10 mouse cellular contexts compared by ENCODE assay signal in the genomic region with DNA sequence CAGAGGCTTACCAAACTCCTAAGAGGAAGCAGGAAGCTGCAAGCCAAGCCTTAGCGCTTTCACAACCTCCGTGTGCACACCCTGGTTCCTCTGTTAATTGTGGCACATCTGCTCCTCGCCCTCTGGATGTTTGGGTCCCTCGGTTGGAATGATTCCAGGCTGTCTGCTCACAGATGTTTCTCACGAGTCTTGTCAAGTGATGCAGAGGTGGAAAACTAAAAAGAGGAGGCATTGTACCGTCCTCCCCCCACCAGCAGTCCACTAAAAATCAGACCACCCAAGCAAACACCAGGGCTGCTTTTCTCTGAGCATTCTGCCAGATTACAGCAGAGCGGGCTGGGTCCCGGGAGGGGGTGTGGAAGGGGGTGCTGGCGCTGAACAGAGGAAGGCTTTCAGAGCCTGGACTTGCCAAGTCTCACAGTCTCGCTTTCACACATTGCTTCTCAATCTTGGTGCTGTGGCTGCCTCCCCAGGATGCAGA. TPM values are rescaled to one million over a fixed set of nuclear protein-coding genes. Genes with fewer than 3 reads are reported as not detected.
A peak's percentile ranks its signal among the peaks of the same experiment; 100 is the strongest.
DNase-seq lines count a peak whose midpoint lies in the region; ATAC-seq and TF ChIP-seq lines count a peak whose summit lies in the region.
"Had no signal": no experiment of that assay in that cellular context is flagged by ENCODE, and none has a peak within 500 bp of the region (broad histone marks: within the 10 kb centered on the region; RNA-seq: fewer than 3 reads in every experiment).

No protein-coding gene starts in this region.

- H3K9ac ChIP-seq in hindbrain, embryonic 13.5 days, result peak overlapping the region; percentile 24; the same call in 1 of the 2 replicates
- no peak overlapping the region for H3K9ac ChIP-seq in hindbrain, embryonic 11.5 days (ENCODE audit: low read depth, low read length)
- H3K9ac ChIP-seq in intestine, embryonic 16.5 days (ENCODE audit: low read depth, low read length), result no peak overlapping the region; the same call in 1 of the 2 replicates

- H3K36me3 ChIP-seq in hindbrain, embryonic 13.5 days, result peaks cover 30% of the 10 kb centered on the region
- H3K36me3 ChIP-seq in hindbrain, embryonic 11.5 days (ENCODE audit: control insufficient read depth, insufficient read depth, low read length), result 0 out of 2 replicates have a peak, but pooled peaks cover 4% of the 10 kb centered on the region
- H3K36me3 ChIP-seq in intestine, embryonic 16.5 days (ENCODE audit: control insufficient read depth, insufficient read depth, low read length), result 0 out of 2 replicates have a peak, but pooled peaks cover 4% of the 10 kb centered on the region

- intact Hi-C loops in left cerebral cortex, postnatal 4 days (cut with DNase I), result no loop called here

- no peak for TF ChIP-seq CTCF in olfactory bulb, adult 2 months (IDR thresholded peaks at IDR 0.05; ENCODE audit: insufficient read depth, low read depth, low read length)

- TF ChIP-seq POLR2A in olfactory bulb, adult 2 months (IDR thresholded peaks at IDR 0.05; ENCODE audit: insufficient read depth, low read depth, low read length), result no peak

- ATAC-seq in hindbrain, embryonic 13.5 days (ENCODE audit: low FRiP score), result no peak
- no peak for ATAC-seq in hindbrain, embryonic 11.5 days (ENCODE audit: low FRiP score)
- ATAC-seq in frontal cortex, adult (ENCODE audit: low TSS enrichment), result peak; percentile 62
- no peak for ATAC-seq in intestine, embryonic 16.5 days

- 53% methylated on average over 10 of the region's 10 CpGs for WGBS in hindbrain, embryonic 13.5 days
- 64% methylated on average over 10 of the region's 10 CpGs for WGBS in hindbrain, embryonic 11.5 days
- 25% methylated on average over 10 of the region's 10 CpGs for WGBS in intestine, embryonic 16.5 days
- 31% methylated on average over 10 of the region's 10 CpGs for WGBS in olfactory bulb, adult 2 months

- H3K4me1 ChIP-seq in hindbrain, embryonic 13.5 days (replicated peaks), result peaks cover 38% of the 10 kb centered on the region
- peaks cover 5% of the 10 kb centered on the region; the same call in 1 of the 2 replicates for H3K4me1 ChIP-seq in hindbrain, embryonic 11.5 days (replicated peaks; ENCODE audit: control insufficient read depth, insufficient read depth, low read length)
- peaks cover 46% of the 10 kb centered on the region for H3K4me1 ChIP-seq in intestine, embryonic 16.5 days (ENCODE audit: control insufficient read depth, insufficient read depth, low read length)
- peaks cover 22% of the 10 kb centered on the region for H3K4me1 ChIP-seq in olfactory bulb, adult 2 months (ENCODE audit: control insufficient read depth, insufficient read depth, low read length)

- DNase-seq in hindbrain, embryonic 11.5 days (ENCODE audit: low spot score), result no peak
- peak; percentile 75 for DNase-seq in left cerebral cortex, postnatal 4 days
- no peak for DNase-seq in adrenal gland, adult 18-20 months (ENCODE audit: low spot score in 2 of 2)
- DNase-seq in urinary bladder, adult 2 months (ENCODE audit: low spot score), result no peak

- no peaks in the 10 kb centered on the region for H3K27me3 ChIP-seq in hindbrain, embryonic 13.5 days
- H3K27me3 ChIP-seq in hindbrain, embryonic 11.5 days (ENCODE audit: control insufficient read depth, insufficient read depth, low read length), result no peaks in the 10 kb centered on the region
- no peaks in the 10 kb centered on the region for H3K27me3 ChIP-seq in intestine, embryonic 16.5 days (replicated peaks; ENCODE audit: control insufficient read depth, insufficient read depth, low read length)

- no peaks in the 10 kb centered on the region for H3K9me3 ChIP-seq in hindbrain, embryonic 13.5 days
- H3K9me3 ChIP-seq in hindbrain, embryonic 11.5 days (ENCODE audit: control insufficient read depth, low read length), result no peaks in the 10 kb centered on the region
- no peaks in the 10 kb centered on the region for H3K9me3 ChIP-seq in intestine, embryonic 16.5 days (ENCODE audit: control insufficient read depth, low read length)

- H3K4me3 ChIP-seq in hindbrain, embryonic 13.5 days, result no peak overlapping the region
- no peak overlapping the region for H3K4me3 ChIP-seq in hindbrain, embryonic 11.5 days (ENCODE audit: low read depth, low read length)
- H3K4me3 ChIP-seq in intestine, embryonic 16.5 days (ENCODE audit: low read length), result no peak overlapping the region
- H3K4me3 ChIP-seq in olfactory bulb, adult 2 months (ENCODE audit: insufficient read depth, low read depth, low read length), result no peak overlapping the region

- no peak overlapping the region for H3K4me2 ChIP-seq in hindbrain, embryonic 13.5 days
- no peak overlapping the region for H3K4me2 ChIP-seq in hindbrain, embryonic 11.5 days (replicated peaks; ENCODE audit: low read depth, low read length)
- H3K4me2 ChIP-seq in intestine, embryonic 16.5 days (ENCODE audit: low read depth, low read length), result no peak overlapping the region

- H3K27ac ChIP-seq in hindbrain, embryonic 13.5 days, result peak overlapping the region; percentile 60
- no peak overlapping the region for H3K27ac ChIP-seq in hindbrain, embryonic 11.5 days (ENCODE audit: low read depth, low read length)
- H3K27ac ChIP-seq in intestine, embryonic 16.5 days (ENCODE audit: low read length), result peak overlapping the region; percentile 36; the same call in 1 of the 2 replicates
- peak overlapping the region; percentile 61; the same call in 1 of the 2 replicates for H3K27ac ChIP-seq in olfactory bulb, adult 2 months (ENCODE audit: insufficient read depth, low read depth, low read length)

RNA-seq across cellular contexts. Expression of gene Scamp2, which starts 5.0 kb away (rescaled TPM):
- polyA plus RNA-seq in hindbrain, embryonic 13.5 days (2015; fragmentation: Nextera tagmentation; extraction: Ambion mirVana), result 56.9 and 58.8 TPM in 2 replicates
- 57.6 and 57.8 TPM in 2 replicates for polyA plus RNA-seq in hindbrain, embryonic 11.5 days (2014; fragmentation: Nextera tagmentation; extraction: Ambion mirVana)
- polyA plus RNA-seq in intestine, embryonic 16.5 days (2015; fragmentation: Nextera tagmentation; extraction: Ambion mirVana), result 95.7 and 97.2 TPM in 2 replicates
- 10 to 100 TPM; 29.7 to 31.0 TPM for total RNA-seq in left cerebral cortex, postnatal 4 days (2021)
- not detected in 2 replicates for polyA plus RNA-seq in olfactory bulb, adult 2 months (2012; ENCODE audit: insufficient read depth, insufficient read length, low replicate concordance, missing spikeins)
- 10 to 100 TPM; 51.3 to 61.9 TPM for total RNA-seq in adrenal gland, adult 18-20 months (2021)
- polyA plus RNA-seq in urinary bladder, adult 2 months (2012; rRNA removed), result 60.9 and 62.9 TPM in 2 replicates

RNA-seq across cellular contexts. Expression of gene Mpi, which starts 13.2 kb away (rescaled TPM):
- 67.9 and 75.2 TPM in 2 replicates for polyA plus RNA-seq in hindbrain, embryonic 13.5 days (2015; fragmentation: Nextera tagmentation; extraction: Ambion mirVana)
- polyA plus RNA-seq in hindbrain, embryonic 11.5 days (2014; fragmentation: Nextera tagmentation; extraction: Ambion mirVana), result 50.0 and 52.7 TPM in 2 replicates
- polyA plus RNA-seq in intestine, embryonic 16.5 days (2015; fragmentation: Nextera tagmentation; extraction: Ambion mirVana), result 58.4 and 59.4 TPM in 2 replicates
- 10 to 100 TPM; 60.3 to 62.1 TPM for total RNA-seq in left cerebral cortex, postnatal 4 days (2021)
- not detected in 2 replicates for polyA plus RNA-seq in olfactory bulb, adult 2 months (2012; ENCODE audit: insufficient read depth, insufficient read length, low replicate concordance, missing spikeins)
- total RNA-seq in adrenal gland, adult 18-20 months (2021), result 10 to 100 TPM; 34.7 to 36.8 TPM
- 21.3 and 22.5 TPM in 2 replicates for polyA plus RNA-seq in urinary bladder, adult 2 months (2012; rRNA removed)

RNA-seq across cellular contexts. Expression of gene Ulk3, which starts 23.5 kb away (rescaled TPM):
- 28.6 and 30.5 TPM in 2 replicates for polyA plus RNA-seq in hindbrain, embryonic 13.5 days (2015; fragmentation: Nextera tagmentation; extraction: Ambion mirVana)
- 5.2 and 8.6 TPM in 2 replicates for polyA plus RNA-seq in hindbrain, embryonic 11.5 days (2014; fragmentation: Nextera tagmentation; extraction: Ambion mirVana)
- polyA plus RNA-seq in intestine, embryonic 16.5 days (2015; fragmentation: Nextera tagmentation; extraction: Ambion mirVana), result 18.0 and 19.0 TPM in 2 replicates
- total RNA-seq in left cerebral cortex, postnatal 4 days (2021), result 10 to 100 TPM; 35.2 to 38.9 TPM
- polyA plus RNA-seq in olfactory bulb, adult 2 months (2012; ENCODE audit: insufficient read depth, insufficient read length, low replicate concordance, missing spikeins), result not detected in 2 replicates
- total RNA-seq in adrenal gland, adult 18-20 months (2021), result 10 to 100 TPM; 12.3 to 13.6 TPM
- 32.4 and 38.8 TPM in 2 replicates for polyA plus RNA-seq in urinary bladder, adult 2 months (2012; rRNA removed)

RNA-seq across cellular contexts. Expression of gene Fam219b, which starts 28.5 kb away (rescaled TPM):
- polyA plus RNA-seq in hindbrain, embryonic 13.5 days (2015; fragmentation: Nextera tagmentation; extraction: Ambion mirVana), result 21.6 and 22.4 TPM in 2 replicates
- 14.9 and 17.7 TPM in 2 replicates for polyA plus RNA-seq in hindbrain, embryonic 11.5 days (2014; fragmentation: Nextera tagmentation; extraction: Ambion mirVana)
- 13.6 and 13.7 TPM in 2 replicates for polyA plus RNA-seq in intestine, embryonic 16.5 days (2015; fragmentation: Nextera tagmentation; extraction: Ambion mirVana)
- 10 to 100 TPM; 25.2 to 26.0 TPM for total RNA-seq in left cerebral cortex, postnatal 4 days (2021)
- polyA plus RNA-seq in olfactory bulb, adult 2 months (2012; ENCODE audit: insufficient read depth, insufficient read length, low replicate concordance, missing spikeins), result not detected in 2 replicates
- 10 to 100 TPM; 21.4 to 26.4 TPM for total RNA-seq in adrenal gland, adult 18-20 months (2021)
- 14.9 and 17.5 TPM in 2 replicates for polyA plus RNA-seq in urinary bladder, adult 2 months (2012; rRNA removed)

RNA-seq across cellular contexts. Expression of gene Cplx3, which starts 40.3 kb away (rescaled TPM):
- 0.21 and 0.48 TPM in 2 replicates for polyA plus RNA-seq in hindbrain, embryonic 13.5 days (2015; fragmentation: Nextera tagmentation; extraction: Ambion mirVana)
- polyA plus RNA-seq in hindbrain, embryonic 11.5 days (2014; fragmentation: Nextera tagmentation; extraction: Ambion mirVana), result 0.09 and 0.11 TPM in 2 replicates
- not detected in 2 replicates for polyA plus RNA-seq in intestine, embryonic 16.5 days (2015; fragmentation: Nextera tagmentation; extraction: Ambion mirVana)
- total RNA-seq in left cerebral cortex, postnatal 4 days (2021), result 1 to 10 TPM; 5.6 to 7.6 TPM
- polyA plus RNA-seq in olfactory bulb, adult 2 months (2012; ENCODE audit: insufficient read depth, insufficient read length, low replicate concordance, missing spikeins), result not detected in 2 replicates
- not detected for total RNA-seq in adrenal gland, adult 18-20 months (2021)
- not detected in 2 replicates for polyA plus RNA-seq in urinary bladder, adult 2 months (2012; rRNA removed)
- total RNA-seq: ES-E14; neutrophil, adult 5-6 weeks had no signal

Comparison
In these comparisons a context has a peak if more than half of its experiments do, and no peak if none do; other contexts are left out.
1. RNA of gene Mpi, which starts 13.2 kb away (polyA plus RNA-seq): 67.9 to 75.2 TPM in hindbrain, embryonic 13.5 days, 58.4 to 59.4 TPM in intestine, embryonic 16.5 days, 50.0 to 52.7 TPM in hindbrain, embryonic 11.5 days and 21.3 to 22.5 TPM in urinary bladder, adult 2 months; not detected in olfactory bulb, adult 2 months; every median in the first group is over 10 times any median in the second.